Mouse (Mus musculus): ENCODE measurements around the gene Arhgef6.

The Arhgef6 gene

GRCm38 (mm10) chrX:57338371-57339211, at the start of gene Arhgef6:
Arhgef6 (minus strand) TSS chrX:57338729.
- no peak for DNase-seq (ENCODE audit: low read depth, low spot score)

- DNase-seq (ENCODE audit: low read depth, low spot score): no peak
Measured at GRCm38 (mm10) chrX:57380915-57381314, 42.4 kb upstream of the Arhgef6 start.

GRCm38 (mm10) chrX:57378579-57378978, 40.0 kb upstream of the Arhgef6 start:
- no peak for DNase-seq (ENCODE audit: low read depth, low spot score)

GRCm38 (mm10) chrX:57377096-57377495, 38.6 kb upstream of the Arhgef6 start:
- DNase-seq (ENCODE audit: low read depth, low spot score): no peak

- no peak for DNase-seq (ENCODE audit: low read depth, low spot score)
Measured at GRCm38 (mm10) chrX:57374029-57374428, 35.5 kb upstream of the Arhgef6 start.

- no peak for DNase-seq (ENCODE audit: low read depth, low spot score)
Measured at GRCm38 (mm10) chrX:57373543-57373942, 35.0 kb upstream of the Arhgef6 start.

- no peak for DNase-seq (ENCODE audit: low read depth, low spot score)
Measured at GRCm38 (mm10) chrX:57372965-57373364, 34.4 kb upstream of the Arhgef6 start.

- no peak for DNase-seq (ENCODE audit: low read depth, low spot score)
Measured at GRCm38 (mm10) chrX:57364891-57365569, 26.5 kb upstream of the Arhgef6 start.

- no peak for DNase-seq (ENCODE audit: low read depth, low spot score)
Measured at GRCm38 (mm10) chrX:57359316-57359715, 20.8 kb upstream of the Arhgef6 start.

- no peak for DNase-seq (ENCODE audit: low read depth, low spot score)
Measured at GRCm38 (mm10) chrX:57339220-57339619, 691 bp upstream of the Arhgef6 start.

- DNase-seq (ENCODE audit: low read depth, low spot score): no peak
Measured at GRCm38 (mm10) chrX:57337582-57337981, 947 bp downstream of the Arhgef6 start.

- DNase-seq (ENCODE audit: low read depth, low spot score): no peak
Measured at GRCm38 (mm10) chrX:57336958-57337357, 1.6 kb downstream of the Arhgef6 start.

- no peak for DNase-seq (ENCODE audit: low read depth, low spot score)
Measured at GRCm38 (mm10) chrX:57335313-57335712, 3.2 kb downstream of the Arhgef6 start.

GRCm38 (mm10) chrX:57327668-57328338, 10.7 kb downstream of the Arhgef6 start:
- DNase-seq (ENCODE audit: low read depth, low spot score): no peak

- DNase-seq (ENCODE audit: low read depth, low spot score): no peak
Measured at GRCm38 (mm10) chrX:57326487-57327221, 11.9 kb downstream of the Arhgef6 start.

GRCm38 (mm10) chrX:57325861-57326461, 12.6 kb downstream of the Arhgef6 start:
- DNase-seq (ENCODE audit: low read depth, low spot score): no peak

- DNase-seq (ENCODE audit: low read depth, low spot score): no peak
Measured at GRCm38 (mm10) chrX:57324891-57325290, 13.6 kb downstream of the Arhgef6 start.

GRCm38 (mm10) chrX:57312066-57312465, 26.5 kb downstream of the Arhgef6 start:
- no peak for DNase-seq (ENCODE audit: low read depth, low spot score)

GRCm38 (mm10) chrX:57309993-57310392, 28.5 kb downstream of the Arhgef6 start:
- no peak for DNase-seq (ENCODE audit: low read depth, low spot score)

- DNase-seq (ENCODE audit: low read depth, low spot score): no peak
Measured at GRCm38 (mm10) chrX:57306747-57307146, 31.8 kb downstream of the Arhgef6 start.

- no peak for DNase-seq (ENCODE audit: low read depth, low spot score)
Measured at GRCm38 (mm10) chrX:57304784-57305287, 33.7 kb downstream of the Arhgef6 start.
